Mouse (Mus musculus): Measurements from ENCODE around the gene Col4a1. TPM values are rescaled to one million over a fixed set of nuclear protein-coding genes. Genes with fewer than 3 reads are reported as not detected.

Gene Col4a1
- 100 to 1,000 TPM; 580 to 619 TPM for total RNA-seq (2021)
- long read RNA-seq, experiment 1, full-length matches to known transcripts, result 64 of 237 reads
- long read RNA-seq, experiment 1, partial matches to known transcripts, result 159 of 237 reads
- long read RNA-seq, experiment 1, other reads (novel, unspliced or antisense), result 14 of 237 reads
- long read RNA-seq, experiment 2, full-length matches to known transcripts, result 368 of 723 reads
- long read RNA-seq, experiment 2, partial matches to known transcripts, result 284 of 723 reads
- long read RNA-seq, experiment 2, other reads (novel, unspliced or antisense), result 71 of 723 reads

GRCm38 (mm10) chr8:11312349-11313175 lies at the start of gene Col4a1, which contains the start of gene Col4a2:
Gene Col4a1, minus strand, starts transcription at chr8:11312826.
Gene Col4a2, plus strand, starts transcription at chr8:11312805.
- peak; percentile 49 to 56 for DNase-seq (ENCODE audit: low spot score in 2 of 2)

GRCm38 (mm10) chr8:11361546-11362277 lies 49.1 kb upstream of the Col4a1 start:
- DNase-seq (ENCODE audit: low spot score in 2 of 2), result no peak

GRCm38 (mm10) chr8:11359846-11360245 lies 47.2 kb upstream of the Col4a1 start:
- DNase-seq (ENCODE audit: low spot score in 2 of 2), result no peak

- no peak for DNase-seq (ENCODE audit: low spot score in 2 of 2)
These were observed 45.4 kb upstream of the Col4a1 start for GRCm38 (mm10) chr8:11357921-11358436.

GRCm38 (mm10) chr8:11356776-11357175 lies 44.1 kb upstream of the Col4a1 start:
- DNase-seq (ENCODE audit: low spot score in 2 of 2), result no peak

GRCm38 (mm10) chr8:11355900-11356299 lies 43.3 kb upstream of the Col4a1 start:
- no peak for DNase-seq (ENCODE audit: low spot score in 2 of 2)

GRCm38 (mm10) chr8:11354800-11355451 lies 42.3 kb upstream of the Col4a1 start:
- DNase-seq (ENCODE audit: low spot score in 2 of 2), result no peak

GRCm38 (mm10) chr8:11352514-11352913 lies 39.9 kb upstream of the Col4a1 start:
- DNase-seq (ENCODE audit: low spot score in 2 of 2), result no peak

GRCm38 (mm10) chr8:11351355-11351754 lies 38.7 kb upstream of the Col4a1 start:
- no peak for DNase-seq (ENCODE audit: low spot score in 2 of 2)

GRCm38 (mm10) chr8:11348622-11349021 lies 36.0 kb upstream of the Col4a1 start:
- no peak for DNase-seq (ENCODE audit: low spot score in 2 of 2)

GRCm38 (mm10) chr8:11347699-11348098 lies 35.1 kb upstream of the Col4a1 start:
- DNase-seq (ENCODE audit: low spot score in 2 of 2), result no peak

- DNase-seq (ENCODE audit: low spot score in 2 of 2), result no peak
These were observed 33.6 kb upstream of the Col4a1 start for GRCm38 (mm10) chr8:11346225-11346624.

- DNase-seq (ENCODE audit: low spot score in 2 of 2), result no peak
These were observed 31.8 kb upstream of the Col4a1 start for GRCm38 (mm10) chr8:11344459-11344858.

- DNase-seq (ENCODE audit: low spot score in 2 of 2), result no peak
These were observed 28.5 kb upstream of the Col4a1 start for GRCm38 (mm10) chr8:11341111-11341566.

GRCm38 (mm10) chr8:11340310-11341110 lies 27.9 kb upstream of the Col4a1 start:
- peak in 1 of 2 experiments; percentile 45 for DNase-seq (ENCODE audit: low spot score in 2 of 2)

- DNase-seq (ENCODE audit: low spot score in 2 of 2), result no peak
These were observed 25.9 kb upstream of the Col4a1 start for GRCm38 (mm10) chr8:11338507-11338906.

- DNase-seq (ENCODE audit: low spot score in 2 of 2), result no peak
These were observed 25.0 kb upstream of the Col4a1 start for GRCm38 (mm10) chr8:11337642-11338041.

- no peak for DNase-seq (ENCODE audit: low spot score in 2 of 2)
These were observed 23.7 kb upstream of the Col4a1 start for GRCm38 (mm10) chr8:11336346-11336745.

- DNase-seq (ENCODE audit: low spot score in 2 of 2), result no peak
These were observed 22.6 kb upstream of the Col4a1 start for GRCm38 (mm10) chr8:11335238-11335637.

- DNase-seq (ENCODE audit: low spot score in 2 of 2), result no peak
These were observed 21.9 kb upstream of the Col4a1 start for GRCm38 (mm10) chr8:11334493-11334892.

All from adrenal gland, postnatal 4 days (tissue).